Mouse (Mus musculus): ENCODE results near the gene Hsd17b12.

DNA sequence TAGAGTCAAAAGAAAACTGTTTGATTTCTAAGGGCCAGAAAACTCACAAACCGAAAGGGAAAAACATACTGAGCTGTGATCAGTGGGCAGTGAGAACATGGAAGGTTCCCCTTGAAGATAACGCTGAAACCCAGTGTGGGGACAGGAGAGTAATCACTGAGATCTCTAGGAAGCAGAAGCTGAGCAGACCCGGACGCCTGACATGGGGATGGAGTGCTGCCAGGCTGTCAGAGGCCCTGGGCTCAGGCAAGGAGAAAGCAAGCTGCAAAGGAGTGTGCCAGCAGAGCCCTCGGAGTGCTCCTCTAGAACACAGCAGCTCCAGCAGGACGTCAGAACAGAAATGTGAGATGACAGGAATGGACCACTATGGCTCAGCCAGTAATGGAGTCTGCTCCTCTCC is 133.1 kb downstream of the Hsd17b12 start:
- TF ChIP-seq CTCF (IDR thresholded peaks at IDR 0.05; ENCODE audit: control insufficient read depth, insufficient read depth, insufficient read length) (no peak), MAX (IDR thresholded peaks at IDR 0.05) (no peak), MYOD1 (IDR thresholded peaks at IDR 0.05; ENCODE audit: control insufficient read depth, insufficient read length, low read depth) (no peak), USF1 (IDR thresholded peaks at IDR 0.05; ENCODE audit: low read depth) (no peak), CEBPB (IDR thresholded peaks at IDR 0.05; ENCODE audit: low read depth) (no peak), MYOG (IDR thresholded peaks at IDR 0.05; ENCODE audit: control insufficient read depth, extremely low read depth, insufficient read length) (no peak), FOSL1 (IDR thresholded peaks at IDR 0.05; ENCODE audit: insufficient read depth, low read length, poor library complexity, severe bottlenecking) (no peak)
